Comparison of ENCODE assay signal across 12 mouse cellular contexts in genomic region chr8:124810689-124811394, GRCm38 (mm10). TPM values are rescaled to one million over a fixed set of nuclear protein-coding genes. Genes with fewer than 3 reads are reported as not detected.
DNase-seq lines count a peak whose midpoint lies in the region; ATAC-seq and TF ChIP-seq lines count a peak whose summit lies in the region.
"Had no signal": no experiment of that assay in that cellular context is flagged by ENCODE, and none has a peak within 500 bp of the region (broad histone marks: within the 10 kb centered on the region; RNA-seq: fewer than 3 reads in every experiment).

No protein-coding gene starts in this region.

- H3K9ac ChIP-seq in kidney, embryonic 15.5 days: no peak overlapping the region
- no peak overlapping the region for H3K9ac ChIP-seq in forebrain, embryonic 13.5 days
- no peak overlapping the region for H3K9ac ChIP-seq in hindbrain, embryonic 13.5 days
- no peak overlapping the region for H3K9ac ChIP-seq in midbrain, postnatal 0 days (replicated peaks; ENCODE audit: low read length, poor library complexity, severe bottlenecking)
- H3K9ac ChIP-seq: embryonic facial prominence, embryonic 12.5 days had no signal

- TF ChIP-seq CTCF in midbrain, postnatal 0 days (IDR thresholded peaks at IDR 0.05): no peak

- no peak overlapping the region for H3K4me3 ChIP-seq in kidney, embryonic 15.5 days (replicated peaks)
- H3K4me3 ChIP-seq in forebrain, embryonic 13.5 days: no peak overlapping the region
- H3K4me3 ChIP-seq in hindbrain, embryonic 13.5 days: no peak overlapping the region
- H3K4me3 ChIP-seq in midbrain, postnatal 0 days (ENCODE audit: low read depth, low read length): no peak overlapping the region
- H3K4me3 ChIP-seq: embryonic facial prominence, embryonic 12.5 days; myocyte had no signal

- H3K36me3 ChIP-seq in kidney, embryonic 15.5 days: no peaks in the 10 kb centered on the region
- H3K36me3 ChIP-seq in forebrain, embryonic 13.5 days (ENCODE audit: poor library complexity, severe bottlenecking): peaks cover 10% of the 10 kb centered on the region
- peaks cover 11% of the 10 kb centered on the region for H3K36me3 ChIP-seq in hindbrain, embryonic 13.5 days
- peaks cover 9% of the 10 kb centered on the region for H3K36me3 ChIP-seq in midbrain, postnatal 0 days (ENCODE audit: insufficient read depth, low read length)
- H3K36me3 ChIP-seq: embryonic facial prominence, embryonic 12.5 days had no signal

- 0 out of 2 replicates have a peak, but pooled peaks cover 2% of the 10 kb centered on the region for H3K27me3 ChIP-seq in kidney, embryonic 15.5 days
- no peaks in the 10 kb centered on the region for H3K27me3 ChIP-seq in forebrain, embryonic 13.5 days
- H3K27me3 ChIP-seq in hindbrain, embryonic 13.5 days: peaks cover 3% of the 10 kb centered on the region; the same call in 1 of the 2 replicates
- H3K27me3 ChIP-seq in midbrain, postnatal 0 days (ENCODE audit: insufficient read depth, low read length): no peaks in the 10 kb centered on the region
- H3K27me3 ChIP-seq: embryonic facial prominence, embryonic 12.5 days had no signal

- H3K9me3 ChIP-seq in kidney, embryonic 15.5 days (replicated peaks): no peaks in the 10 kb centered on the region
- H3K9me3 ChIP-seq in forebrain, embryonic 13.5 days (replicated peaks): no peaks in the 10 kb centered on the region
- H3K9me3 ChIP-seq in hindbrain, embryonic 13.5 days: no peaks in the 10 kb centered on the region
- no peaks in the 10 kb centered on the region for H3K9me3 ChIP-seq in midbrain, postnatal 0 days (ENCODE audit: low read length)
- H3K9me3 ChIP-seq: embryonic facial prominence, embryonic 12.5 days had no signal

- no peak overlapping the region for H3K27ac ChIP-seq in kidney, embryonic 15.5 days
- H3K27ac ChIP-seq in forebrain, embryonic 13.5 days: peak overlapping the region; percentile 40; the same call in 1 of the 2 replicates
- no peak overlapping the region; the same call in 1 of the 2 replicates for H3K27ac ChIP-seq in hindbrain, embryonic 13.5 days
- H3K27ac ChIP-seq in midbrain, postnatal 0 days (ENCODE audit: low read depth, low read length): no peak overlapping the region
- H3K27ac ChIP-seq: embryonic facial prominence, embryonic 12.5 days had no signal

- H3K4me2 ChIP-seq in kidney, embryonic 15.5 days: no peak overlapping the region
- peak overlapping the region; percentile 12; the same call in 1 of the 2 replicates for H3K4me2 ChIP-seq in forebrain, embryonic 13.5 days
- no peak overlapping the region for H3K4me2 ChIP-seq in hindbrain, embryonic 13.5 days
- H3K4me2 ChIP-seq in midbrain, postnatal 0 days (ENCODE audit: low read depth, low read length, poor library complexity, severe bottlenecking): no peak overlapping the region
- H3K4me2 ChIP-seq: embryonic facial prominence, embryonic 12.5 days had no signal

- peak; percentile 58 to 66 for DNase-seq in kidney, adult 8-10 months
- DNase-seq in midbrain, postnatal 0 days (ENCODE audit: low spot score): peak; percentile 28
- no peak for DNase-seq in gastrocnemius, postnatal 25 days
- no peak for DNase-seq in right cerebral cortex, adult 18-20 months
- DNase-seq: layer of hippocampus, adult 9-11 months; right cerebral cortex, postnatal 25 days had no signal

- no peaks in the 10 kb centered on the region for H3K4me1 ChIP-seq in kidney, embryonic 15.5 days
- peaks cover 19% of the 10 kb centered on the region for H3K4me1 ChIP-seq in forebrain, embryonic 13.5 days
- peaks cover 21% of the 10 kb centered on the region for H3K4me1 ChIP-seq in hindbrain, embryonic 13.5 days (replicated peaks)
- H3K4me1 ChIP-seq in midbrain, postnatal 0 days (ENCODE audit: insufficient read depth, low read length): peaks cover 4% of the 10 kb centered on the region; the same call in 1 of the 2 replicates
- H3K4me1 ChIP-seq: embryonic facial prominence, embryonic 12.5 days had no signal

- WGBS in kidney, embryonic 15.5 days: 46% methylated on average over 9 of the region's 9 CpGs
- WGBS in forebrain, embryonic 13.5 days: 25% methylated on average over 9 of the region's 9 CpGs
- WGBS in hindbrain, embryonic 13.5 days: 25% methylated on average over 9 of the region's 9 CpGs
- 26% methylated on average over 9 of the region's 9 CpGs for WGBS in midbrain, postnatal 0 days

- ATAC-seq in kidney, embryonic 15.5 days (replicated peaks; ENCODE audit: low FRiP score): no peak
- ATAC-seq in forebrain, embryonic 13.5 days: peak; percentile 70; the same call in 1 of the 2 replicates
- peak; percentile 68 for ATAC-seq in hindbrain, embryonic 13.5 days (ENCODE audit: low FRiP score)
- no peak for ATAC-seq in midbrain, postnatal 0 days (ENCODE audit: low FRiP score)

RNA-seq across cellular contexts. Expression of gene Trim67, which starts 17.9 kb away (rescaled TPM):
- polyA plus RNA-seq in kidney, embryonic 15.5 days (2015; fragmentation: Nextera tagmentation; extraction: Ambion mirVana): 0.10 and 0.36 TPM in 2 replicates
- polyA plus RNA-seq in forebrain, embryonic 13.5 days (2015; fragmentation: Nextera tagmentation; extraction: Ambion mirVana): 9.4 and 9.8 TPM in 2 replicates
- polyA plus RNA-seq in hindbrain, embryonic 13.5 days (2015; fragmentation: Nextera tagmentation; extraction: Ambion mirVana): 20.5 and 20.6 TPM in 2 replicates
- total RNA-seq in midbrain, postnatal 0 days (2014; rRNA removed): 87.1 and 104 TPM in 2 replicates
- polyA plus RNA-seq in midbrain, postnatal 0 days (2015; fragmentation: Nextera tagmentation; extraction: Ambion mirVana): 22.0 and 25.6 TPM in 2 replicates
- total RNA-seq in gastrocnemius, postnatal 25 days (2021): under 1 TPM; 0.13 to 0.21 TPM
- total RNA-seq: hematopoietic stem cell, adult 5-6 weeks had no signal

RNA-seq across cellular contexts. Expression of gene Gnpat, which starts 52.0 kb away (rescaled TPM):
- 101 and 114 TPM in 2 replicates for polyA plus RNA-seq in kidney, embryonic 15.5 days (2015; fragmentation: Nextera tagmentation; extraction: Ambion mirVana)
- polyA plus RNA-seq in forebrain, embryonic 13.5 days (2015; fragmentation: Nextera tagmentation; extraction: Ambion mirVana): 100 and 110 TPM in 2 replicates
- 83.6 and 85.0 TPM in 2 replicates for polyA plus RNA-seq in hindbrain, embryonic 13.5 days (2015; fragmentation: Nextera tagmentation; extraction: Ambion mirVana)
- 45.1 and 47.2 TPM in 2 replicates for total RNA-seq in midbrain, postnatal 0 days (2014; rRNA removed)
- 48.2 and 58.5 TPM in 2 replicates for polyA plus RNA-seq in midbrain, postnatal 0 days (2015; fragmentation: Nextera tagmentation; extraction: Ambion mirVana)
- total RNA-seq in gastrocnemius, postnatal 25 days (2021): 100 to 1,000 TPM; 125 to 145 TPM

RNA-seq across cellular contexts. Expression of gene 2810004N23Rik, which starts 52.1 kb away (rescaled TPM):
- polyA plus RNA-seq in kidney, embryonic 15.5 days (2015; fragmentation: Nextera tagmentation; extraction: Ambion mirVana): 52.7 and 53.3 TPM in 2 replicates
- 48.0 and 48.3 TPM in 2 replicates for polyA plus RNA-seq in forebrain, embryonic 13.5 days (2015; fragmentation: Nextera tagmentation; extraction: Ambion mirVana)
- polyA plus RNA-seq in hindbrain, embryonic 13.5 days (2015; fragmentation: Nextera tagmentation; extraction: Ambion mirVana): 30.4 and 32.1 TPM in 2 replicates
- 20.6 and 24.7 TPM in 2 replicates for total RNA-seq in midbrain, postnatal 0 days (2014; rRNA removed)
- polyA plus RNA-seq in midbrain, postnatal 0 days (2015; fragmentation: Nextera tagmentation; extraction: Ambion mirVana): 20.3 and 20.4 TPM in 2 replicates
- 10 to 100 TPM; 24.5 to 25.4 TPM for total RNA-seq in gastrocnemius, postnatal 25 days (2021)

RNA-seq across cellular contexts. Expression of gene Fam89a, which starts 59.2 kb away (rescaled TPM):
- polyA plus RNA-seq in kidney, embryonic 15.5 days (2015; fragmentation: Nextera tagmentation; extraction: Ambion mirVana): 4.9 TPM in 2 replicates
- 0.34 and 0.36 TPM in 2 replicates for polyA plus RNA-seq in forebrain, embryonic 13.5 days (2015; fragmentation: Nextera tagmentation; extraction: Ambion mirVana)
- 3.1 and 3.2 TPM in 2 replicates for polyA plus RNA-seq in hindbrain, embryonic 13.5 days (2015; fragmentation: Nextera tagmentation; extraction: Ambion mirVana)
- 1.2 TPM in 1 of 2 replicates, not detected in the other for total RNA-seq in midbrain, postnatal 0 days (2014; rRNA removed)
- 0.25 and 0.26 TPM in 2 replicates for polyA plus RNA-seq in midbrain, postnatal 0 days (2015; fragmentation: Nextera tagmentation; extraction: Ambion mirVana)
- under 1 TPM; 0.40 to 0.74 TPM for total RNA-seq in gastrocnemius, postnatal 25 days (2021)
- total RNA-seq: hematopoietic stem cell, adult 5-6 weeks had no signal

Comparison
In these comparisons a context has a peak if more than half of its experiments do, and no peak if none do; other contexts are left out.
1. DNase-seq: peak in kidney, adult 8-10 months (2 of 2) and midbrain, postnatal 0 days (single experiment); none in gastrocnemius, postnatal 25 days (single experiment) and right cerebral cortex, adult 18-20 months (single experiment).
2. ATAC-seq: peak in forebrain, embryonic 13.5 days (single experiment) and hindbrain, embryonic 13.5 days (single experiment); none in kidney, embryonic 15.5 days (single experiment) and midbrain, postnatal 0 days (single experiment).